Mouse (Mus musculus) forebrain, embryonic 15.5 days (tissue): Measurements from ENCODE around the gene Ddx19b. TPM values are rescaled to one million over a fixed set of nuclear protein-coding genes. Genes with fewer than 3 reads are reported as not detected.

Experiments used
- ATAC-seq: fragments of 200-750 bp; cut with Nextera tagmentation; replicated peaks from 2 replicates; pipeline ENCODE4 v1.8.0; 2017; ENCODE audit warnings: mild to moderate bottlenecking, moderate TSS enrichment, moderate library complexity
- H3K27ac ChIP-seq: fragments of 300-500 bp; sonication (generic); replicated peaks from 2 replicates; pipeline ENCODE4 v1.5.1; 2015; ENCODE audit warnings: mild to moderate bottlenecking, inconsistent platforms
- H3K27me3 ChIP-seq: fragments of 300-500 bp; sonication (generic); 2 replicates; pipeline ENCODE4 v1.6.1; 2015; ENCODE audit warnings: inconsistent platforms
- H3K36me3 ChIP-seq: fragments of 300-500 bp; sonication (generic); 2 replicates; pipeline ENCODE4 v1.6.1; 2015; ENCODE audit warnings: mild to moderate bottlenecking, inconsistent platforms
- H3K4me1 ChIP-seq: fragments of 300-500 bp; sonication (generic); 2 replicates; pipeline ENCODE4 v1.6.1; 2015; ENCODE audit warnings: inconsistent platforms
- H3K4me2 ChIP-seq: fragments of 300-500 bp; sonication (generic); replicated peaks from 2 replicates; pipeline ENCODE4 v1.6.1; 2015; ENCODE audit warnings: mild to moderate bottlenecking, inconsistent platforms
- H3K4me3 ChIP-seq: fragments of 300-500 bp; sonication (generic); 2 replicates; pipeline ENCODE4 v1.5.1; 2015; ENCODE audit warnings: mild to moderate bottlenecking, inconsistent platforms
- H3K9ac ChIP-seq: fragments of 300-500 bp; sonication (generic); replicated peaks from 2 replicates; pipeline ENCODE4 v1.6.1; 2015; ENCODE audit warnings: mild to moderate bottlenecking, inconsistent platforms
- H3K9me3 ChIP-seq: fragments of 300-500 bp; sonication (generic); 2 replicates; pipeline ENCODE4 v1.6.1; 2016; ENCODE audit warnings: inconsistent platforms
- WGBS: fragments of 180-500 bp; shearing (Covaris S2); methylation state at CpG from one replicate; pipeline ENCODE4 v1.1.7; 2015; ENCODE audit warnings: mixed read lengths; 5-methylcytosine and 5-hydroxymethylcytosine counted together
- microRNA-seq: library from miRNA; unstranded; fragments of <30 nt; microRNA quantifications from one replicate; pipeline ENCODE4, GENCODE M21; 2016
- polyA plus RNA-seq: library from polyadenylated mRNA; unstranded; fragments of >200 nt; fragmentation: Nextera tagmentation; extraction: Ambion mirVana; gene quantifications from 2 replicates; pipeline ENCODE4 v1.2.1, GENCODE M21; 2015

The Ddx19b gene
- polyA plus RNA-seq, 1 experiment from 2014 or later: 8.9 TPM

DNA sequence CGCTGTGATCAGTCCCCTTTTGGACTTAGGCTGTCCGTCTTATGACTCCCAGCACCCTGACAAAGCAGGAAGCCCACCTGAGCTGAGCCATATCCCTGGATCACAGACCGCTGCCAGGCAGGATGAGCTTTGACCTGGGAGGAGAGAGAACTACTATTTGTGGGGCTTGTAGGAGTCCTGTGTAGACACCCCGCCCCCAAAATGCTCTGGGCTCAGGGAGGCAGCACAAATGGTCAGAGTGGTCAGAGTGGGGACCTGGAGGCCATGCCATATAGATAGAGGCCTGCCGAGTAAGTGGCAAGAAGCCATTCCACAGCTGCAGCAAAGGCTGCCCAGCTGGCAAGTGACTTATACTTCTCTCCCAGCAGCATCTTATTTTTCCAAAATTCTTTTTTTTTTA, 73.4 kb downstream of the Ddx19b start:
- no peak for ATAC-seq
- H3K9ac ChIP-seq: no peak overlapping the region
- H3K9me3 ChIP-seq: no peaks in the 10 kb centered on the region
- peaks cover 26% of the 10 kb centered on the region for H3K36me3 ChIP-seq
- H3K4me3 ChIP-seq: no peak overlapping the region
- H3K27me3 ChIP-seq: no peaks in the 10 kb centered on the region
- H3K4me2 ChIP-seq: no peak overlapping the region
- H3K4me1 ChIP-seq: no peaks in the 10 kb centered on the region
- no peak overlapping the region for H3K27ac ChIP-seq
- 88% methylated on average over 5 of the region's 5 CpGs for WGBS

- H3K9ac ChIP-seq: no peak overlapping the region
- 94% methylated on average over 19 of the region's 19 CpGs for WGBS
- ATAC-seq: no peak
- H3K4me1 ChIP-seq: no peaks in the 10 kb centered on the region
- no peaks in the 10 kb centered on the region for H3K27me3 ChIP-seq
- no peak overlapping the region for H3K27ac ChIP-seq
- no peaks in the 10 kb centered on the region for H3K9me3 ChIP-seq
- H3K4me3 ChIP-seq: no peak overlapping the region
- peaks cover 19% of the 10 kb centered on the region for H3K36me3 ChIP-seq
- no peak overlapping the region for H3K4me2 ChIP-seq
Observed at GRCm38 (mm10) chr8:110957471-110957870, 74.1 kb downstream of the Ddx19b start.

GRCm38 (mm10) chr8:110956619-110957450, 74.7 kb downstream of the Ddx19b start:
- Histone ChIP-seq H3K4me3 (no peak overlapping the region), H3K36me3 (peaks cover 18% of the 10 kb centered on the region), H3K27ac (peak overlapping the region; percentile 46; the same call in 1 of the 2 replicates), H3K27me3 (no peaks in the 10 kb centered on the region), H3K9ac (no peak overlapping the region), H3K9me3 (no peaks in the 10 kb centered on the region), H3K4me1 (no peaks in the 10 kb centered on the region), H3K4me2 (no peak overlapping the region)
- 0 out of 2 replicates have a peak, but pooled peaks have one; percentile 53 for ATAC-seq
- 85% methylated on average over 15 of the region's 15 CpGs for WGBS

- H3K4me3 ChIP-seq: no peak overlapping the region
- H3K27me3 ChIP-seq: no peaks in the 10 kb centered on the region
- WGBS: 88% methylated on average over 8 of the region's 8 CpGs
- H3K9me3 ChIP-seq: no peaks in the 10 kb centered on the region
- H3K4me1 ChIP-seq: no peaks in the 10 kb centered on the region
- no peak overlapping the region for H3K27ac ChIP-seq
- ATAC-seq: no peak
- no peak overlapping the region for H3K4me2 ChIP-seq
- H3K9ac ChIP-seq: no peak overlapping the region
- H3K36me3 ChIP-seq: peaks cover 18% of the 10 kb centered on the region
Observed at GRCm38 (mm10) chr8:110954776-110955175, 76.8 kb downstream of the Ddx19b start.

Small RNA genes within 50 kb of the gene (microRNA-seq; reads per million reads assigned to microRNA genes)
- gene Gm24103 (not detected), gene Mir3473d (not detected)

Other genes starting within 250 kb of the Ddx19b start
- 2.5 and 3.4 TPM in 2 replicates for gene Il34, start 225.8 kb downstream of the Ddx19b start, polyA plus RNA-seq
- 67.1 and 70.0 TPM in 2 replicates for gene Cog4, start 185.2 kb downstream of the Ddx19b start, polyA plus RNA-seq
- gene Sf3b3, start 185.0 kb downstream of the Ddx19b start, polyA plus RNA-seq: 121 TPM in 2 replicates
- gene Fuk, start 129.3 kb downstream of the Ddx19b start, polyA plus RNA-seq: 8.5 and 8.7 TPM in 2 replicates
- 24.5 and 25.8 TPM in 2 replicates for gene St3gal2, start 111.8 kb downstream of the Ddx19b start, polyA plus RNA-seq
- 13.0 and 13.5 TPM in 2 replicates for gene Ddx19a, start 34.0 kb downstream of the Ddx19b start, polyA plus RNA-seq
- gene Aars, start 1.4 kb upstream of the Ddx19b start, polyA plus RNA-seq: 68.8 and 69.6 TPM in 2 replicates
- gene Exosc6, start 24.6 kb upstream of the Ddx19b start, polyA plus RNA-seq: not detected in 2 replicates
- gene Clec18a, start 60.7 kb upstream of the Ddx19b start, polyA plus RNA-seq: 0.60 and 0.79 TPM in 2 replicates
- gene Pdpr, start 62.9 kb upstream of the Ddx19b start, polyA plus RNA-seq: 11.5 and 14.0 TPM in 2 replicates
- gene Glg1, start 227.5 kb upstream of the Ddx19b start, polyA plus RNA-seq: 61.8 and 70.8 TPM in 2 replicates